Mouse (Mus musculus): ENCODE measurements around the gene Zfhx2. TPM values are rescaled to one million over a fixed set of nuclear protein-coding genes. Genes with fewer than 3 reads are reported as not detected.

Gene Zfhx2
- polyA plus RNA-seq, 1 experiment from 2014 or later = 21.5 TPM

DNA sequence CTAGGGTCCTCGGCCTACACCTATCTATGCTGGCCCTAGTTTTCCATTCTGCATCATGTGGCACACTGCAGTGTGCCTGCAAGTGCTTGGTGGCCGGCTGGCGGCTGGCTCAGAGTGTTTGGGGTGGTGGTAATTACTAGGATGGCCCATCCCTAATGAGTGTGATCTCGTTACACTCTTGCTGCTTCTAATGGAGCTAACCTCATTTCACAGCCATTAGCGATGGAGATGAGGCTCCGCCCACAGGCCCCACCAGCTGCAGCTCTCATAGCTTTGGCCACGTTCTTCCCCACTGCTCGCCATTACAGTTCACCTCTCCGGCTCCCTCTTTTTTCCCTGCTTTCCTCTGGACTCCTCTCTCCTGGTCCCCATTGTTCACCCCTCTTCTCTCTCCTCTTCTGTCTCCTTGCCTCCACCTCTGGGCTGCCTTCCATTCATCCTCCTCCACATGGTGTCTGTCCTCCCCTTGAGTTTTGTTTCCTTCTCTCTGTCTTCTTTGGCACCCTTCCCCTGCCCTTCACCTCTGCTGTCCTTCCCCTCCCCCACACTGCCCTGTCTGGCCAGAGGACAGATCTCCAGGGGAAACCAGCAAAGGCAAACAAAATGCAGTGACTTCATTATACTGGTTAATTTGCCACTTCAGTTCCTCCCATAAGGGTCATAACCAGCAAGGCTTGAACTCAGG, 6.7 kb downstream of the Zfhx2 start:
- Histone ChIP-seq H3K27ac (0 out of 2 replicates have a peak overlapping the region, but pooled peaks have one; percentile 29), H3K36me3 (replicated peaks; ENCODE audit: control insufficient read depth, insufficient read depth) (peaks cover 20% of the 10 kb centered on the region; the same call in 1 of the 2 replicates), H3K4me3 (replicated peaks; ENCODE audit: low read length) (no peak overlapping the region), H3K9me3 (ENCODE audit: control insufficient read depth, low read length) (no peaks in the 10 kb centered on the region), H3K4me2 (replicated peaks) (no peak overlapping the region), H3K4me1 (replicated peaks; ENCODE audit: control insufficient read depth, insufficient read depth, low read length) (peaks cover 53% of the 10 kb centered on the region), H3K9ac (no peak overlapping the region), H3K27me3 (ENCODE audit: control insufficient read depth, insufficient read depth, low read length) (no peaks in the 10 kb centered on the region)
- WGBS = 26% methylated on average over 9 of the region's 9 CpGs
- peak; percentile 47 for ATAC-seq (ENCODE audit: low FRiP score)
- no peak for DNase-seq (ENCODE audit: low spot score)

GRCm38 (mm10) chr14:55083481-55083880, 8.6 kb downstream of the Zfhx2 start:
- Histone ChIP-seq H3K27ac (no peak overlapping the region), H3K9ac (no peak overlapping the region), H3K9me3 (ENCODE audit: control insufficient read depth, low read length) (no peaks in the 10 kb centered on the region), H3K4me1 (replicated peaks; ENCODE audit: control insufficient read depth, insufficient read depth, low read length) (peaks cover 46% of the 10 kb centered on the region), H3K27me3 (ENCODE audit: control insufficient read depth, insufficient read depth, low read length) (no peaks in the 10 kb centered on the region), H3K36me3 (replicated peaks; ENCODE audit: control insufficient read depth, insufficient read depth) (peaks cover 20% of the 10 kb centered on the region; the same call in 1 of the 2 replicates), H3K4me2 (replicated peaks) (no peak overlapping the region), H3K4me3 (replicated peaks; ENCODE audit: low read length) (no peak overlapping the region)
- WGBS = 78% methylated on average over 6 of the region's 6 CpGs
- ATAC-seq (ENCODE audit: low FRiP score) (no peak), DNase-seq (ENCODE audit: low spot score) (no peak)

DNA sequence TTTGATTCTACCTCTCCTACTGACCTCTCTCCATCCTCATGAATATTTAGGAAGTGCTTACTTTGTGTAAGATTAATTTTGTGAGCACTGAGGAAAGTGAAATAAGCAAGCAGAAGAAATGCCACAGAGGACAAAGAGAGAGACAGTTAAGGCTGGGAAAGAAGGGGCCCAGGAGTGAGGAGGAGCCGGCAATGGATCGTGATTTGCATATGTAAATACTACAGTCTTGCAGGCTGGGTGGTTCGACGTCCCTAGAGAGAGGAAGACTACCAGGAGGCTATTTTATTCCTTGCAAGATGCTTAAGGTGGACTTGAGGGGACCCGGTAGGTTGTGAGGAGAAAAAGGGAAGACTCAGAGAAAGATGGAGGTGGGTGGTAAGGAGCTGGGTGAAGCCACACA, 11.0 kb downstream of the Zfhx2 start:
- peaks cover 47% of the 10 kb centered on the region for H3K4me1 ChIP-seq (replicated peaks; ENCODE audit: control insufficient read depth, insufficient read depth, low read length)
- WGBS = 28% methylated on average over 5 of the region's 5 CpGs

GRCm38 (mm10) chr14:55079214-55079970, 12.7 kb downstream of the Zfhx2 start:
- peak overlapping the region; percentile 34 for H3K4me2 ChIP-seq (replicated peaks)
- no peaks in the 10 kb centered on the region for H3K27me3 ChIP-seq (ENCODE audit: control insufficient read depth, insufficient read depth, low read length)
- no peak overlapping the region for H3K4me3 ChIP-seq (replicated peaks; ENCODE audit: low read length)
- WGBS = 23% methylated on average over 8 of the region's 8 CpGs
- peak overlapping the region; percentile 47 for H3K9ac ChIP-seq
- ATAC-seq (ENCODE audit: low FRiP score) = peak; percentile 18
- peak overlapping the region; percentile 84 for H3K27ac ChIP-seq
- no peaks in the 10 kb centered on the region for H3K9me3 ChIP-seq (ENCODE audit: control insufficient read depth, low read length)
- peaks cover 37% of the 10 kb centered on the region; the same call in 1 of the 2 replicates for H3K36me3 ChIP-seq (replicated peaks; ENCODE audit: control insufficient read depth, insufficient read depth)
- DNase-seq (ENCODE audit: low spot score) = peak; percentile 86
- peaks cover 37% of the 10 kb centered on the region for H3K4me1 ChIP-seq (replicated peaks; ENCODE audit: control insufficient read depth, insufficient read depth, low read length)

More for the DNA sequence above, 11.0 kb downstream of the Zfhx2 start:
- H3K27me3 ChIP-seq (ENCODE audit: control insufficient read depth, insufficient read depth, low read length) = no peaks in the 10 kb centered on the region
- H3K4me2 ChIP-seq (replicated peaks) = no peak overlapping the region
- H3K9me3 ChIP-seq (ENCODE audit: control insufficient read depth, low read length) = no peaks in the 10 kb centered on the region
- peaks cover 20% of the 10 kb centered on the region; the same call in 1 of the 2 replicates for H3K36me3 ChIP-seq (replicated peaks; ENCODE audit: control insufficient read depth, insufficient read depth)
- no peak overlapping the region for H3K4me3 ChIP-seq (replicated peaks; ENCODE audit: low read length)
- peak overlapping the region; percentile 51; the same call in 1 of the 2 replicates for H3K27ac ChIP-seq
- DNase-seq (ENCODE audit: low spot score) (no peak), ATAC-seq (ENCODE audit: low FRiP score) (no peak)
- no peak overlapping the region for H3K9ac ChIP-seq

GRCm38 (mm10) chr14:55078366-55078989, 13.6 kb downstream of the Zfhx2 start:
- Histone ChIP-seq H3K36me3 (replicated peaks; ENCODE audit: control insufficient read depth, insufficient read depth) (peaks cover 39% of the 10 kb centered on the region), H3K27ac (peak overlapping the region; percentile 84), H3K27me3 (ENCODE audit: control insufficient read depth, insufficient read depth, low read length) (no peaks in the 10 kb centered on the region), H3K4me2 (replicated peaks) (peak overlapping the region; percentile 34), H3K9me3 (ENCODE audit: control insufficient read depth, low read length) (no peaks in the 10 kb centered on the region), H3K9ac (peak overlapping the region; percentile 47), H3K4me3 (replicated peaks; ENCODE audit: low read length) (no peak overlapping the region), H3K4me1 (replicated peaks; ENCODE audit: control insufficient read depth, insufficient read depth, low read length) (peaks cover 37% of the 10 kb centered on the region)
- ATAC-seq (ENCODE audit: low FRiP score) (peak; percentile 56), DNase-seq (ENCODE audit: low spot score) (no peak)
- WGBS = under 1% methylated on average over 23 of the region's 23 CpGs

- Histone ChIP-seq H3K4me3 (replicated peaks; ENCODE audit: low read length) (no peak overlapping the region), H3K9ac (peak overlapping the region; percentile 47), H3K4me1 (replicated peaks; ENCODE audit: control insufficient read depth, insufficient read depth, low read length) (peaks cover 37% of the 10 kb centered on the region), H3K4me2 (replicated peaks) (peak overlapping the region; percentile 34), H3K27ac (peak overlapping the region; percentile 84), H3K36me3 (replicated peaks; ENCODE audit: control insufficient read depth, insufficient read depth) (peaks cover 41% of the 10 kb centered on the region), H3K27me3 (ENCODE audit: control insufficient read depth, insufficient read depth, low read length) (no peaks in the 10 kb centered on the region), H3K9me3 (ENCODE audit: control insufficient read depth, low read length) (no peaks in the 10 kb centered on the region)
- 10% methylated on average over 15 of the region's 15 CpGs for WGBS
- DNase-seq (ENCODE audit: low spot score) (peak; percentile 52), ATAC-seq (ENCODE audit: low FRiP score) (peak; percentile 29)
Observed at GRCm38 (mm10) chr14:55077481-55078365, 14.4 kb downstream of the Zfhx2 start.

- DNase-seq (ENCODE audit: low spot score) (no peak), ATAC-seq (ENCODE audit: low FRiP score) (no peak)
- peaks cover 41% of the 10 kb centered on the region for H3K36me3 ChIP-seq (replicated peaks; ENCODE audit: control insufficient read depth, insufficient read depth)
- H3K4me3 ChIP-seq (replicated peaks; ENCODE audit: low read length) = no peak overlapping the region
- no peak overlapping the region for H3K27ac ChIP-seq
- H3K27me3 ChIP-seq (ENCODE audit: control insufficient read depth, insufficient read depth, low read length) = no peaks in the 10 kb centered on the region
- H3K4me2 ChIP-seq (replicated peaks) = no peak overlapping the region
- H3K4me1 ChIP-seq (replicated peaks; ENCODE audit: control insufficient read depth, insufficient read depth, low read length) = peaks cover 37% of the 10 kb centered on the region
- H3K9me3 ChIP-seq (ENCODE audit: control insufficient read depth, low read length) = no peaks in the 10 kb centered on the region
- 68% methylated on average over 3 of the region's 3 CpGs for WGBS
- H3K9ac ChIP-seq = peak overlapping the region; percentile 47; the same call in 1 of the 2 replicates
Observed at GRCm38 (mm10) chr14:55076956-55077355, 15.2 kb downstream of the Zfhx2 start.

- peaks cover 37% of the 10 kb centered on the region for H3K4me1 ChIP-seq (replicated peaks; ENCODE audit: control insufficient read depth, insufficient read depth, low read length)
- no peak overlapping the region; the same call in 1 of the 2 replicates for H3K27ac ChIP-seq
- no peaks in the 10 kb centered on the region for H3K9me3 ChIP-seq (ENCODE audit: control insufficient read depth, low read length)
- 44% methylated on average over 6 of the region's 6 CpGs for WGBS
- ATAC-seq (ENCODE audit: low FRiP score) = no peak
- DNase-seq (ENCODE audit: low spot score) = no peak
- H3K4me2 ChIP-seq (replicated peaks) = no peak overlapping the region
- H3K9ac ChIP-seq = no peak overlapping the region
- H3K4me3 ChIP-seq (replicated peaks; ENCODE audit: low read length) = no peak overlapping the region
- peaks cover 46% of the 10 kb centered on the region for H3K36me3 ChIP-seq (replicated peaks; ENCODE audit: control insufficient read depth, insufficient read depth)
- no peaks in the 10 kb centered on the region for H3K27me3 ChIP-seq (ENCODE audit: control insufficient read depth, insufficient read depth, low read length)
Observed at GRCm38 (mm10) chr14:55076224-55076623, 15.9 kb downstream of the Zfhx2 start.
